23 mouse cellular contexts compared by ENCODE assay signal in the genomic region with DNA sequence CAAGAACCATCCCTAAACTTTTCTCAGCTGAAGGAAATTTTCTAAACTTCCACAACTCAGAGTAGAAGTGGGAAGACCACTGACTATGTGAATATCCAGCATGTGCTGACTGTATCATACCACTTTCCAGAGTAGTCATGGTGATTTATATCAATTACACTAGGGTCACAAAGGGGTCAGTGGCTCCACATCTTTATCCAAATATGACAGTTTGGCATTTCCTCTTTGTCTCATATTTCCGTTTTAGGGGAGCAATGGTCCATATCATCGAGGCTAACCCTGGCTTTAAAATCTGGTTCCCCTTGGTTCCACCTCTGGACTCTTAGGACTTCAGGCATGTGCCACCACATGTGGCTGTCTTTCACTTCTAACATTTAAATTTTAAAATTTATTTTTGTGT.
DNase-seq lines count a peak whose midpoint lies in the region; ATAC-seq and TF ChIP-seq lines count a peak whose summit lies in the region.
"Had no signal": no experiment of that assay in that cellular context is flagged by ENCODE, and none has a peak within 500 bp of the region (broad histone marks: within the 10 kb centered on the region; RNA-seq: fewer than 3 reads in every experiment).

No protein-coding gene starts in this region.

- no peak overlapping the region for H3K27ac ChIP-seq in hindbrain, embryonic 11.5 days (ENCODE audit: low read depth, low read length)
- H3K27ac ChIP-seq in hindbrain, postnatal 0 days, result no peak overlapping the region
- H3K27ac ChIP-seq: forebrain, embryonic 10.5 days; forebrain, embryonic 13.5 days; gastrocnemius, adult 2 months; hindbrain, embryonic 13.5 days had no signal

- no peaks in the 10 kb centered on the region for H3K27me3 ChIP-seq in hindbrain, embryonic 11.5 days (ENCODE audit: control insufficient read depth, insufficient read depth, low read length)
- no peaks in the 10 kb centered on the region for H3K27me3 ChIP-seq in hindbrain, postnatal 0 days (ENCODE audit: insufficient read depth, low read length)
- H3K27me3 ChIP-seq: forebrain, embryonic 13.5 days; hindbrain, embryonic 13.5 days had no signal

- H3K4me1 ChIP-seq in hindbrain, embryonic 11.5 days (replicated peaks; ENCODE audit: control insufficient read depth, insufficient read depth, low read length), result no peaks in the 10 kb centered on the region
- H3K4me1 ChIP-seq in hindbrain, postnatal 0 days (ENCODE audit: insufficient read depth, low read length), result no peaks in the 10 kb centered on the region
- H3K4me1 ChIP-seq: forebrain, embryonic 10.5 days; forebrain, embryonic 13.5 days; hindbrain, embryonic 13.5 days had no signal

- WGBS in hindbrain, embryonic 11.5 days, result 62% methylated on average over 2 of the region's 2 CpGs
- 85% methylated on average over 2 of the region's 2 CpGs for WGBS in hindbrain, postnatal 0 days

- H3K9me3 ChIP-seq in hindbrain, embryonic 11.5 days (ENCODE audit: control insufficient read depth, low read length), result no peaks in the 10 kb centered on the region
- H3K9me3 ChIP-seq in hindbrain, postnatal 0 days (ENCODE audit: low read length), result no peaks in the 10 kb centered on the region
- H3K9me3 ChIP-seq: forebrain, embryonic 10.5 days; forebrain, embryonic 13.5 days; hindbrain, embryonic 13.5 days had no signal

- no peak overlapping the region for H3K4me2 ChIP-seq in hindbrain, embryonic 11.5 days (replicated peaks; ENCODE audit: low read depth, low read length)
- no peak overlapping the region for H3K4me2 ChIP-seq in hindbrain, postnatal 0 days (ENCODE audit: low read depth, low read length)
- H3K4me2 ChIP-seq: forebrain, embryonic 13.5 days; heart, embryonic 11.5 days; hindbrain, embryonic 13.5 days had no signal

- no peak overlapping the region for H3K4me3 ChIP-seq in hindbrain, embryonic 11.5 days (ENCODE audit: low read depth, low read length)
- no peak overlapping the region for H3K4me3 ChIP-seq in hindbrain, postnatal 0 days (ENCODE audit: low read length)
- H3K4me3 ChIP-seq: forebrain, embryonic 10.5 days; forebrain, embryonic 13.5 days; gastrocnemius, adult 2 months; hindbrain, embryonic 13.5 days had no signal

- TF ChIP-seq CTCF in hindbrain, postnatal 0 days (IDR thresholded peaks at IDR 0.05; ENCODE audit: low read depth), result no peak

- 0 out of 2 replicates have a peak, but pooled peaks have one; percentile 4 for ATAC-seq in hindbrain, embryonic 11.5 days (ENCODE audit: low FRiP score)
- no peak for ATAC-seq in hindbrain, postnatal 0 days
- ATAC-seq: activated CD4-positive, CD25-positive, alpha-beta regulatory T cell, adult 4 months; forebrain, embryonic 13.5 days; forebrain, postnatal 0 days; hindbrain, embryonic 16.5 days; inflammation-experienced regulatory T-cells, adult 6 months; intestine, embryonic 16.5 days had no signal

- peak; percentile 37 for DNase-seq in embryo, embryonic 10.5 days (ENCODE audit: low spot score)
- DNase-seq in embryo, embryonic 10 days (ENCODE audit: low spot score), result no peak
- no peak for DNase-seq in hindbrain, embryonic 11.5 days (ENCODE audit: low spot score)
- no peak for DNase-seq in hindbrain, postnatal 0 days (ENCODE audit: low spot score)
- peak; percentile 3 for DNase-seq in embryo, embryonic 11.5 days (ENCODE audit: low read depth, low spot score)
- DNase-seq in testis, postnatal 10 days (ENCODE audit: low spot score), result no peak
- DNase-seq: adrenal gland, adult 8-10 months; adrenal gland, postnatal 25 days; cerebellum, adult 11-12 months; cerebellum, adult 8-10 months; cerebellum, postnatal 10 days; cerebellum, postnatal 36 days; forebrain, postnatal 0 days; gastrocnemius, adult 2 months; gastrocnemius, postnatal 14 days had no signal

- H3K36me3 ChIP-seq in hindbrain, embryonic 11.5 days (ENCODE audit: control insufficient read depth, insufficient read depth, low read length), result no peaks in the 10 kb centered on the region
- H3K36me3 ChIP-seq in hindbrain, postnatal 0 days (ENCODE audit: insufficient read depth, low read length), result no peaks in the 10 kb centered on the region
- H3K36me3 ChIP-seq: forebrain, embryonic 10.5 days; hindbrain, embryonic 13.5 days had no signal

- no peak overlapping the region for H3K9ac ChIP-seq in hindbrain, embryonic 11.5 days (ENCODE audit: low read depth, low read length)
- H3K9ac ChIP-seq in hindbrain, postnatal 0 days (replicated peaks; ENCODE audit: low read length), result no peak overlapping the region
- H3K9ac ChIP-seq: forebrain, embryonic 13.5 days; forebrain, postnatal 0 days; hindbrain, embryonic 13.5 days had no signal

Comparison
In these comparisons a context has a peak if more than half of its experiments do, and no peak if none do; other contexts are left out.
1. DNase-seq: peak in embryo, embryonic 10.5 days (single experiment) and embryo, embryonic 11.5 days (single experiment); none in embryo, embryonic 10 days (single experiment), hindbrain, embryonic 11.5 days (single experiment), hindbrain, postnatal 0 days (single experiment) and testis, postnatal 10 days (single experiment).